Mouse (Mus musculus): Measurements from ENCODE around the gene Zfp729b.

Gene Zfp729b

GRCm38 (mm10) chr13:67609066-67609876 is at the start of gene Zfp729b:
TSS of gene Zfp729b (minus strand) at chr13:67609707.
- peak; percentile 67 for DNase-seq (ENCODE audit: extremely low read depth, low read depth)

GRCm38 (mm10) chr13:67652496-67652895 is 43.0 kb upstream of the Zfp729b start:
- DNase-seq (ENCODE audit: extremely low read depth, low read depth): no peak

GRCm38 (mm10) chr13:67637294-67638007 is 27.9 kb upstream of the Zfp729b start, which contains the start of the genes Gm49345 and Zfp729a:
TSS of gene Gm49345 (minus strand) at chr13:67637769.
TSS of gene Zfp729a (minus strand) at chr13:67637791.
- peak; percentile 96 for DNase-seq (ENCODE audit: extremely low read depth, low read depth)

- DNase-seq (ENCODE audit: extremely low read depth, low read depth): peak; percentile 8
These were observed 601 bp upstream of the Zfp729b start for GRCm38 (mm10) chr13:67610108-67610507.

GRCm38 (mm10) chr13:67572591-67573189 is 36.8 kb downstream of the Zfp729b start:
- DNase-seq (ENCODE audit: extremely low read depth, low read depth): no peak

- DNase-seq (ENCODE audit: extremely low read depth, low read depth): no peak
These were observed 55.8 kb downstream of the Zfp729b start, which contains the start of gene Zfp748 for GRCm38 (mm10) chr13:67553730-67554129. TSS of gene Zfp748 (minus strand) at chr13:67553830.

GRCm38 (mm10) chr13:67552505-67553346 is 56.8 kb downstream of the Zfp729b start:
- DNase-seq (ENCODE audit: extremely low read depth, low read depth): peak; percentile 86

GRCm38 (mm10) chr13:67545941-67546340 is 63.6 kb downstream of the Zfp729b start:
- DNase-seq (ENCODE audit: extremely low read depth, low read depth): no peak

Data from MEL-GATA-1-ER (cell line).